Mouse (Mus musculus): ENCODE results near the gene Klra6. TPM values are rescaled to one million over a fixed set of nuclear protein-coding genes. Genes with fewer than 3 reads are reported as not detected.

Gene Klra6
- polyA plus RNA-seq (2014; fragmentation: Illumina TruSeq; extraction: RNeasy Lipid Tissue Mini Kit (QIAGEN cat#74804); ENCODE audit: low read depth, low replicate concordance), result not detected

DNA sequence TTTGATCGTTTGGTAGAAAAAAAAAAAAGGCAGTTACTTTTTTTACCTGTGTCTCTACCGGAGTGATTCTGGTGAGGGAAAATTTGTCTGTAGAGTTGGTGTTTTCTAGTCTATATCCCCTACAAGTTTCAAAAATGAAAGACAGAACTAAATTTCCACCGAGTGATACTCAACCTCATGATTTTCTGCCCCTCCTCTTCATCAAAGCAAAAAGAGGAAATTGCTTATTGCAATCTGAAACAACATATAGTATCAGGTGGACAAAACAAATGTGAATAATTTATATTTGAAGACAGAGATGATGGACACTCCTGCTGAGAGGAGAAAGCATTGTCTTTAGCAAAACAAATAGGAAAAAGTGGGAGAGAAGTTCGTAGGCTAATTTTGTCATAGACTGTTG lies at the start of gene Klra6:
Klra6 (minus strand) TSS at position 101 of the 400 bp plus-strand sequence.

DNA sequence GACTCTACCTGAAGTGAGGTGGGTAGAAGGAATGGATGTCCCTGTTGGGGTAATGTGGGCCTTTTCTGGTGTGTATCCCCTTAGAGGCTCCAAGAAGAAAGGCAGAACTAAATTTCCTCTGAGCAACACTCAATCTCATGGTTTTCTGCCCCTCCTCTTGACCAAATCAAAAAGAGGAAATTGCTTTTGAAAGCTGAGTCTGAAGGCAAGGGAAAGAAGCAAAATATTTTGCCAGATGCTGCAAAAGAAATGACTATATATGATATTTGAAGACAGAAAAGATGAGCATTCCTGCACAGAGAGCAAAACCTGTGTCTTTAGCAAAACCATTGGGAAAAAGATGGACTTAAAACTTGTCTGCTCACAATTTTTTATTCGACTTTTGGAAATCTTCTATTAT lies 40.4 kb upstream of the Klra6 start, which contains the start of gene Klra4:
Klra4 (minus strand) TSS at position 101 of the 400 bp plus-strand sequence.

Other genes starting within 250 kb of the Klra6 start
- gene Gm156, start 242.7 kb downstream of the Klra6 start, polyA plus RNA-seq (2014; fragmentation: Illumina TruSeq; extraction: RNeasy Lipid Tissue Mini Kit (QIAGEN cat#74804); ENCODE audit: low read depth, low replicate concordance), result not detected
- gene Gm17631, start 164.3 kb downstream of the Klra6 start, polyA plus RNA-seq (2014; fragmentation: Illumina TruSeq; extraction: RNeasy Lipid Tissue Mini Kit (QIAGEN cat#74804); ENCODE audit: low read depth, low replicate concordance), result not detected
- not detected for gene Klra17, start 150.3 kb downstream of the Klra6 start, polyA plus RNA-seq (2014; fragmentation: Illumina TruSeq; extraction: RNeasy Lipid Tissue Mini Kit (QIAGEN cat#74804); ENCODE audit: low read depth, low replicate concordance)
- gene Klra5, start 109.3 kb downstream of the Klra6 start, polyA plus RNA-seq (2014; fragmentation: Illumina TruSeq; extraction: RNeasy Lipid Tissue Mini Kit (QIAGEN cat#74804); ENCODE audit: low read depth, low replicate concordance), result not detected
- gene Klra4, start 40.3 kb upstream of the Klra6 start, polyA plus RNA-seq (2014; fragmentation: Illumina TruSeq; extraction: RNeasy Lipid Tissue Mini Kit (QIAGEN cat#74804); ENCODE audit: low read depth, low replicate concordance), result 0.22 TPM
- 0.97 TPM for gene Klra8, start 102.9 kb upstream of the Klra6 start, polyA plus RNA-seq (2014; fragmentation: Illumina TruSeq; extraction: RNeasy Lipid Tissue Mini Kit (QIAGEN cat#74804); ENCODE audit: low read depth, low replicate concordance)
- 1.8 TPM for gene Klra9, start 166.2 kb upstream of the Klra6 start, polyA plus RNA-seq (2014; fragmentation: Illumina TruSeq; extraction: RNeasy Lipid Tissue Mini Kit (QIAGEN cat#74804); ENCODE audit: low read depth, low replicate concordance)
- gene Klra7, start 206.4 kb upstream of the Klra6 start, polyA plus RNA-seq (2014; fragmentation: Illumina TruSeq; extraction: RNeasy Lipid Tissue Mini Kit (QIAGEN cat#74804); ENCODE audit: low read depth, low replicate concordance), result not detected

Measured in testis, adult 10 weeks (tissue).